Mouse (Mus musculus) inflammation-experienced regulatory T-cells, adult 16 weeks (primary cell): ENCODE measurements around the gene Tex9. TPM values are rescaled to one million over a fixed set of nuclear protein-coding genes. Genes with fewer than 3 reads are reported as not detected.

ENCODE experiments used
- polyA plus RNA-seq: library from polyadenylated mRNA; unstranded; fragments of 100-300 nt; shearing (Covaris generic); gene quantifications from one replicate; pipeline ENCODE4 v1.2.1, GENCODE M21; 2017

The Tex9 gene
- polyA plus RNA-seq, result 12.0 TPM

DNA sequence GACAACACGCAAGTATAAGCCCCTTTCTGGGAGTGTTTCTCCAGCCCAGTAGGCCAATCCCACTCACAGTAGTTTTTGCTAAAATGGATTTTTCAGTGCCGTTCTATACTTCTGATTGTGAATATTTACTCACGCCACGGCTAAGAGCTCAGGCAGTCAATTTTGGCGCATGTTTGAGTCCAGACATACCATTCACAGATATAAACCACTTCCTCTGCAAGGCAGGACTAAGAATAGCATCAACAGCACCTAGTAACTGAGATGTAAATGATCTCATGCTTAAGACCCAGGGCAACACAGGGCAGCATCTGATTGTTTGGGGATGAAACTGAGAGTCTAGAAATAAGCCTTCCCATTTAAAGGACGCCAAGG lies at the start of gene Tex9:
TSS of gene Tex9 (minus strand) at position 19 of the 372 bp plus-strand sequence.

DNA sequence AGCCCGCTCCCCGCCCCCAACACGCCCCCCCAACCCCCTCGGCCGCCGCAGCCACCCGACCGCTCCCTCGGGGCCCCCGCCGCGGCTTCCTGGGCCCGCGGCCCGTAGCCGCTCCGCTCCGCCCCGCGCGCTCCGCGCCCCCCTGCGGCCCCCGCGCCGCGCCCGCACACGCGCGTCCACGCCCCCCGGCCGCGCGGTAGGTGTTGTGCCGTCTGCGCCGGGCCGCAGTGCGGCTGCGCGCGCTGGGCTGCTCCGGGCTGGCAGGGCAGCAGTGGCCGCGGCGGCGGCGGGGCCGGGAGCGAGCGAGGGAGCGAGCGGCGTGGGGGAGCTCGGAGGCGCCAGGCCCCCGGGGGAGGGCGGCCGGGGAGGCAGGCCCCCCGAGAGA lies 40.0 kb upstream of the Tex9 start, which contains the start of gene Rfx7:
TSS of gene Rfx7 (plus strand) at position 245 of the 385 bp plus-strand sequence.

DNA sequence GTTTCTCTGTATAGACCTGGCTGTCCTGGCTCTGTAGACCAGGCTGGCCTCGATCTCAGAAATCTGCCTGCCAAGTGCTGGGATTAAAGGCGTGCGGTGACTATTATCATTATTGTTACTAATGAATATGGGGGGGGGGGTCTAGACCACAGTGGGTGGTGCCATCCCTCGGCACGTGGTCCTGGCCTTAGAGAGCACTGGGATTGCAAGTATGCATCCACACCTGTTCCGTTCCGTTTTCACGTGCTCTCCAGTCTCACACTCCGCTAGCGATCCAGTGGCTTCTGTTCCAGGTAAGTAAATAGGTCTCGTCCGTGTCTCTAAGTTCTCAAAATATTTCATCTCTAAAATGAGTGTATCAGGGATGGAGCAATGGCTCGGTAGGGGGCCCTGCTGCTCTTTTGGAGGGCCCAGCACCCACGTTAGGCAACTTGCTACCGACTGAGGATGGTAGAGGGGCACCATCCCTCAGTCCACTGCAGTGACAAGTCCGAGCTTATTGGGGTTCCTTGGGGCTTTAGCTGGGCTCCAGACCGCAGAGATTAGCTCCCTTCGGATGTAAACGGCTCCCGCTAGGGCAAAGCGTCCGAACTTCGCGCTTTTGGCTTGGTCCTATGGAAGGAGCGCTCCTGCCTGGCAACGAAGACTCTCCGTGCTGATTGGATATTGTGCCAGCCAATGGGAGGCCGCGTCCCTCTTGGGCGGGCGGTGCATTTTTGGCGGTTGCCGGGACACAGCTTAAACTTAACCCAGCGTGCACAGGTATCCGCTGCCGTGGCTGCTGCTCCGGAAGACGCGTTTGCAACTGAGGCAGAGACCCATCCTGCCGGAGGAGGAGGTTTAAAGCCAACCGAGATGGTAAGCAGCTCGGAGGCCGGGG lies 54.0 kb downstream of the Tex9 start, which contains the start of gene Mns1:
TSS of gene Mns1 (plus strand) at position 190 of the 880 bp plus-strand sequence.

Other genes with a start within 250 kb of the Tex9 start
- gene Zfp280d, start 217.4 kb downstream of the Tex9 start, polyA plus RNA-seq, result 79.2 TPM
- 11.2 TPM for gene Mns1, start 54.2 kb downstream of the Tex9 start, polyA plus RNA-seq
- 15.0 TPM for gene Rfx7, start 40.0 kb upstream of the Tex9 start, polyA plus RNA-seq
- gene Nedd4, start 170.1 kb upstream of the Tex9 start, polyA plus RNA-seq, result 4.3 TPM